Mouse (Mus musculus) MN1 (cell line): ENCODE results near the gene Ubxn2a.
"Not testable (repeated sequence)": the region's sequence is repeated elsewhere in the genome, so short reads cannot be mapped to it uniquely, and the experiment has no call there.

Experiments
- DNase-seq: peaks from one replicate; pipeline ENCODE4 v3.0.0-alpha.2; 2016; ENCODE audit warnings: low spot score

Ubxn2a gene

DNA sequence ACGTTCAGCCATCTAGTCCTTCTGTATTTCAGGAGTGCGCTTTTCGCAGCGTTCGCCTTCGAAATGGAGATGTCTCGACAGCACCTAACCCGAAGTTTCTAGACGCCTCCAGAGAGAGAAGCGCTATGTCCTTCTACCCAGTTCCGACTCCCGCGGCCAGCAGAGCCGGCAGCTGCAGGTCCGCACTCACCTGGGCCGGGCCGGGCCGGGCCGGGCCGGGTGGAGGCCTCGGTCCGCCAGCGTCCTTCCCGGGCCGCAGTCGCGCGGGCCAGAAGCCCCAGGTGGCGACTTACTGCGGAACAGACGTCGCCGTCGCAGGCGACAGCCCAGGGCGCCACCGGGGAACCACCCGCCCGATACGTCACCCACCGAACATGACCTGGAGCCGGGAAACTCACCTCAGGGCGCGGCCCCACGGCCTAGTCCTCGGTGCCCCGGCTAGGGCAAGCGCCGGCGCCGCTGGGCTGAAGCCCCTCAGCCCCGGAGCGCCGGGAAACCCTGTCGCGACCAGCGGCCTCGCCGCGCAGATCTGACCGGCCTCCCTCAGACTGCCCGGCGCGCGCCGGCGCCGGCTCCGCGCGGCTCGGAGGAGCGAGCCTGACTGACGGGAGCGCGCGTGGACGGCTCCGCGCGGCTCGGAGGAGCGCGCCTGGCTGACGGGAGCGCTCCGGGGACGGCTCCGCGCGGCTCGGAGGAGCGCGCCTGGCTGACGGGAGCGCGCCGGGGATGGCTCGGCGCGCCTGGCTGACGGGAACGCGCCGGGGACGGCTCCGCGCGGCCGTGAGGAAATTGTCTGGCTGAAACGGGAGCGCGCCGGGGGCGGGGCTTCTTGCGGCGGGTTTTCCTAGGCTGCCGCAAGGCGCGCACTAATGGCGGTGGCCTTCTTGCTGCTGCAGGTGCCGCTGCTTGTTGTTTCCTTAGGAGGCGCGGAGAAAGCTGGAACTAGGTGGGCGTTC, at the start of gene Ubxn2a:
Gene Ubxn2a, minus strand, starts transcription at position 755 of the 956 bp plus-strand sequence.
- peak; percentile 94 for DNase-seq

DNA sequence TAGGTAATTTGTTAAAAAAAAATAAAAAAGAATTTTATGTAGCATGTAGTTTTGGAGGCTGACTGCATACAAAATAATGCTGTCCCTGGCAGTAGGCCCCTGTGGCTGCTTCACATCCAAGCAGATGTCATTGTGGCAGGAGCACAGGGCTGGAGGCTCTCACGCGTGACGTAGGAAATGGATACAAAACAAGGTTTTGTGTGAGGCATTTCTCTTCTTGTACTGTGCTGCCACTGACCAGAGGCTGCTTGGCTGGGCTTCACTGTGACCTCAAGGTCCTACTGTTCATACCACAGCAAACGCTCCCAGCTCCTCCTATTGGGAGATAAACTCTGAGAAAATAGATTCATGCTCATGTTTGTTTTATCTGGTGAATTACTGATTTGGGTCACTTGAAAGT, 45.7 kb upstream of the Ubxn2a start:
- no peak for DNase-seq

DNA sequence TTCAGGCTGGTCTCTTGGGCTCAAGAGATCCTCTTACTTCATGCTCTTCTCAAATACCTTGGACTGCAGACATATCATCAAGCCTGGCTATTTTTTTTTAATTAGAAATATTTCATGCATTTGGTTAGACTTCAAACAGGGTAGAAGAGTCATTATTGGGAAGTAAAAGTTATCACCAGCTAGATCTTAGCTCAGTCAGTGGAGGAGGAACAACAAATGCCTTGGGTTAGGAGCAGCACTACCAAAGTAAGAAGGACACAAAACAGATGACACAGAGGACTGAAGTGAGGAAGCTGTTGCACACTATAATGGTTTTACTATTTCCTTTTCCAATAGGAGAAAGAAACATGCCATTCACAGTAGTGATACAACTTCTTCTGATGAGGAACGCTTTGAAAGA, 44.8 kb upstream of the Ubxn2a start:
- DNase-seq, result no peak

DNA sequence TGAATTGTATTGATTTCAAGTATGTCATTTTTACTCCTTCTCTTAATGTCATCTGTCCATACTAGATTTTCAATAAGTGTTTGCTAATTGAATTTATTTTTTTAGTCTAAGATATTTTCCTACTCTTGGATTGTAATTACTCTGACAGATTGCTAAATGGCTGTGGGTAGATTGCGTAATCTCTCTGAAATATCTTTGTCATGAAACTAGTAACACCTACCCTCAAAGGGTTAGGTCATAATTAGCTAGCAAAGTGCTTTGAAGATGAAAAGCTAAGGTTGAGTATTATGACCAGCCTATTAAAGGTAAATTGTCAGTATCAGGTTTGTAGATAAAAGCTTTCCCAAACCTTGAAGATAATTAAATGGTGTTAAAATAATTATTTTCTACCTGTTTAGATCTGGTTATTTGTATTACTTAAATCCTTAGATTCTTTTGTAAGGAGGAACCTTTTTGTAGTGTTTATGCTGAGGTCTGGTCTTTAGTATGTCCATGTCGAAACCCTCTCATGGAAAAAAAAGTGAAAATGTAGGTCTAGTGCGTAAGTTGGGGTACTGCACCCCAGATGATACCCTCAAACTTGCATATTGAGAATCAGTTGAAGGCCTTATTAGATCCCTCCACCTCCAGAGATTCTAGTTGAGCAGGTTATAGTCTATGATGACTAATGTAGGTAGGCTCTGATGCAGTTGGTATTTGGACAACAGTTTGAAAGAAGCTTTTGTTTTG, 23.5 kb upstream of the Ubxn2a start:
- DNase-seq, result no peak

DNA sequence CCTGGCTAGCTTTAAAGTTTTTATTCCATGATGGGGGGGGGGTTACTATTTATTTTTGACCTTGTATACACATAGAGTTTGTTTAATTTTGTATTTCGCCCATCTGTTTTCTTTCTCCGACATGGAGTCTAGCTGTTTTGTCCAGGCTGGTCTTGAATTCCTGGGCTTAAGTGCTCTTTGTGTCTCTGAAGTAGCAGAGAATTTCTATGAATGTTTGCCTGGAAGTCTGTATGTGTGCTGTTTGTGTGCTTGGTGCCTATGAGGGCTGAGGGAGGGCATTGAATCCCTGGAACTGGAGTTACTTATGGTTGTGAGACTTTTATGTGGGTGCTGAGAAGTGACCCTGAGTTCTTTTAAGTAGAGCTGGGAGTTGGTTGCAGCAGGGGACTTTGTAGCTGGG, 20.7 kb upstream of the Ubxn2a start:
- no peak for DNase-seq

DNA sequence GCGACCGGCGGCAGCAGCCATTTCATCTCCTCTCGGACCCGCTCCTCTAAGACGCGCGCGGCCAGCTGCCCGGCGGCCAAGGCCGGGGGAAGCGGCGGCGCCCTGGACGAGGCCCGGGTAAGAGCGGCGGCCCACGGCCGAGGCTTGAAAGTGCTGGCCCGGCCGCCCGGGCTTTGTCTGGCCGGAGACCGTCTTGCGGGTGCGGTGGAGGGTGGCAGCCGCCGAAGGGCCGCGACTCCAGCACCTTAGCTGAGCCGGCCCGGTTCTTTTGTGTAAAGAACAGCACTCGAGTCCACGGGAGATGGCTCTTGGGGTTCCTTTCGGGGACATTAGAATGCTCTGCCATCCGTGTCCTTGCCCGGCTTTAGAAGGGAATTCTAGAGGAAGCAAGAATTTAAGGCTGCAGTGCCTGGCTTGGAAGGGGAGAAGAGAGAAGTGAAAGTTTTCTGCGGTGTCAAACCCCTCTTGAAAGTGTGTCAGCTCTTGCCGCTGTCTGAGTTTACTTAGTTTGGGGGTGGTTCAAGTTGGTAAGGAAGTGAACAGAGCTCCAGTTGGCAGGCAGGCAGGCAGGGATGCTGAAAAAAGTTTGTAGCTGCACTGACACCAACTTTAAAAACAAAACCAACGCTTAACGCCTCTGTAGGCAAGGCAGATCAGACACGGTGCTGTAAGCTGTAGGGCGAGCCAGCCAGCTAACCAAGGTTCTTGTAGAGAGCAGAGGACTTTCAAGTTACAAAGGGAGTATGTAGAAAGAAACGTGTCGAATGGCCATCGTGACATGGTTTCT, 10.5 kb upstream of the Ubxn2a start:
- peak; percentile 66 for DNase-seq

DNA sequence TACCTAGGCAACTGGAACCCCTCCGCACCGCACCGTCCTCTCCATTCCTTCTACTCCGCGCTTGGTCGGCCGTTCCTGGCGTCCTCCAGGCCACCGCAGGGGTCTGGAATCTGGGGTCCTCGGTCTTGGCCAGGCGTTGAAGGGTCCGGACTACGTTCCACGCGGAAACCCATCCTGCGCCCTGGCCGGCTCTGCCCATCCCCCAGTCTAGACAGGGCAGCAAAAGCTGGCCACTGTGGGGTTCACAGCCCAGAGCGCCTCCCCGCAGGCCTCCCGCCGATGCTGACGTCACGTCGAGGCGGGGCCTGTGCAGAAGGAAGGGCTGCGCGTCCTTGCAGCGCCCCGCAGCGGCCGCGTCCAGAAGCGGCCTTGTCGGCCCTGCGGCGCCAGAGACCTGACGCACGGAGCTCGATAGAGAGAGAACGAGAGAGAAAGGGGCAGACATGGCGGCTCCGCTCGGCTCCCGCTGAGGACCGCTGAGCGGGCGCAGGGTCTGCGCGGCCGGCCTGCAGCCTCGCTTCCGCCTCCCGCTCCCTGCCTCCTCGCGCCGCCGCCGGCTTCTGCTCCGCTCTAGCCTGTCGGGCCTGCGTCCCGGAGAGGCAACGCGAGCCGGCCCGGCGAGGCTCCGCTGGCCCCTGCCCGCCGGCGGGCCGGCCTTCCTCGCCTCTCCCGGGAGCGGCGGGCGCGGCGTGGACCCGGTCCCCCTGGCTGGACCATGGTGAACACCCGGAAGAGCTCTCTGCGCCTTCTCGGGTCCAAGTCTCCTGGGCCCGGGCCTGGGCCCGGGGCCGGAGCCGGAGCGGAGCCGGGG, 9.7 kb upstream of the Ubxn2a start, which contains the start of gene Atad2b:
Gene Atad2b, plus strand, starts transcription at position 360 of the 811 bp plus-strand sequence.
- DNase-seq, result peak; percentile 97

DNA sequence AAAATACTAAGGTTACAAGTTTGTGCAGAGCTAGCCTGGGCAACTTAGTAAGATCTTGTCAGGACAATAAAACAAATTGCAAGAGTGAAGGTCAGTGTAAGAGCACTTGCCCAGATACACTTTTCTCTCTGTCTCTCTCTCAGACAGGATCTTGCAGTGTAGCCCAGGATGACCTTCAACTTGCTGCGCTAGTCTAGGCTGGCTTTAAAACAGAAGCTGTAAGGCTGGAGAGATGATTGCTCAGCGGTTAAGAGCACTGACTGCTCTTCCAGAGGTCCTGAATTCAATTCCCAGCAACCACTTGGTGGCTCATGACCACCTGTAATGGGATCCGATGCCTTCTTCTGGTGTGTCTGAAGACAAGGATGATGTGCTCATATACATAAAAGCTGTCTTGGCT, 7.4 kb upstream of the Ubxn2a start:
- DNase-seq, result no peak

DNA sequence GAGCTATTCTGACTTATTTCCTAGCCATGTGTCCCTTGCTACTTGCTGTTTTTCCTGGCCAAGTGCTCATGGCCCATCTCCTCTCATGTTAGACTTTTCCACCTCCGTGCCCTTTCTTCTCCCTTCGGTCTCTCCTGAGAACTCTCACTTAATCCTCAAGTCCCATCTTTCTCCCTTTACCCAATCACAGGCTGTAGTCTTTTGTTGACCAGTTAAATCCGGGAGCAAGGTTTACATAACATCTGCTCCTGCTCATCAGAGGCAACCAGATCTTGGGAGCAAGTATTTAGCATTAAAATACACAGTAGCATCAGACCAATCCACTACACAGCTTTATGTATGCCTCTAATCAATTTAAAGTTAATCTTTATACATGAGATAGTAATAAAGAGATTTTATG, 6.9 kb upstream of the Ubxn2a start:
- DNase-seq, result no peak

DNA sequence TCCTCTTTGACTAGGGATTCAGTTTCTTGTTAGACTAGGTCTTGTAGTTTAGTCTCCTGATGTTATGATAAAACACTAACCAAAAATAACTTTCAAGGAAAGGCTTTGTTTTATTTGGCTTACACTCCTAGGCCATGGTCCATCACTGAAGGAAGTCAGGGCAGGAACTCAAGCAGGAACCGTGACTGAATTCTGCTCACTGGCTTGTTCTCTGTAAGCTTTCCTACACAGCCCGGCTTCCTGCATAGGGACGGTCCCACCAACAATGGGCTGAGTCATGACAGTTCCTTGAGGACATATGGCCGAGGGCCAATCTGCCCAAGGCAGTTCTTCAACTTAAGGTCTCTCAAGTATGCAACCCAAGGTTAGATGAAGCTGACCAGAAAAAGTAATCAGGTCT, 4.2 kb upstream of the Ubxn2a start:
- DNase-seq, result no peak

DNA sequence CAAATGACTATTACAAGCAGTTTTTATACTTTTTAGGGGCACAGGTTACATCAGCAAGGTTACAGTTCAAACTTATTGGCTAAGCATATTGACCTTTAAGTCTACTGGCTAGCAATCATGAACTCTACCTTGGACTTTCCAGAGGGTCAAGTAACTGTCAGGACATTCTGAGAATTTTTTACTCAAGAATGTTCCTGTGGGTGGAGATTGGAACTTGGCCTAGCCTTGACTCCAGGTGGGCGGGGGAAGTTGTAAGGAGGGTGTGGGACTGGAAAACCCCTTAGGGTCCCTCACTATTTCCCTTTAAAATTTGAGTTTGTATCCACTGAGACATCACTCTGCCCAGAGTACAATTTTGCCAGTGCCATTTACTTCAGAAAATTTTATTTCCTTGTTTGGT, 3.0 kb upstream of the Ubxn2a start:
- DNase-seq, result not testable (repeated sequence)

DNA sequence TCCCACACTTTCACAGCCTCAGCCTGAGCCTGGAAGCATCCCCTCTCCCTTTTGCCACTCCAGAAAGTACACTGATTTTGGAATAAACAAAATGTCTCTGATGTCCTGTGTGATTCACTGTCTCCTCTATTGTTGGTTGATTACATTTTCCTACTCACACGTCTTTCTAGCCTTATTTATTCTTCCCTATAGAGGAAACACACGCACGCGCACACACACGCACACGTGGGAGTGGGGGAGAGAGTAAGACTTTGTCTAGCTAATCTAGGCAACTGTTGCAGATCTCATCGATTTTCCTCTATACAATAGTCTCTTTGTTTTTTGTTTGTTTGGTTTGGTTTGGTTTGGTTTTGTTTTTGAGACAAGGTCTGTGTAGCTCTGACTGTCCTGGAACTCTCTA, 886 bp upstream of the Ubxn2a start:
- no peak for DNase-seq

DNA sequence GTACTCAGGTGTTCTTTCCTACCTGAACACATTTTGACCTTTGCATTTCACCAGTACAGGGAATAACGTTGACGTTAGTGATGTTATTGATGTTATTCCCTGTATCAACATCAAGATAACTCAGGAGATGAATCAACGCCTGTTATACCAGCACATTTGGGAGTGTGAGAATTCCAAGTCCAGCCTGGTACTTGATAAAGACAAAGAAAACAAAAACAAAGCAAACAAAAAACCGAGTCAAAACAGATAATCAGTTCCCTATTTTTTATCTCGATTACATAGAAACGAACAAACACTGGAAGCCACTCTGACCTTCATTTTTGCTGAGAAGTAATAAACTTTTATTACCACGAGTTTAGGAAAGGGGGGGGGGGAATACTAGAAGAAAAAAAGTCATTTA, 1.0 kb downstream of the Ubxn2a start:
- no peak for DNase-seq

DNA sequence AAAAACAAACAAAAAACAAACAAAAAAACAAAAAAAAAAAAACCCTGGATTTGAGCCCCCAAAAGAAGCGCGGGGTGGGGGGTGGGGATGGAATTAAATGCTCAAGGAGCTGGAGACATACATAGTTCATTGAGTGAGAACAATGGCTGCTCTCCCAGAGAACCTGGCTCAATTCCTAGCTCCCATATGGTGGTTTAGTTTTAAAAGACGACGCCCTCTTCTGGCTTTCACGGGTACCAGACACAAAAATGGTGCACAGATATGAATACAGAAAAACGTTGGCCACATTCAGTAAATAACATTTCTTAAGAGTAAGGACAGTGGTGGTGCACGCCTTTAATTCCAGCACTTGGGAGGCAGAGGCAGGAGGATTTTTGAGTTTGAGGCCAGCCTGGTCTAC, 1.6 kb downstream of the Ubxn2a start:
- peak; percentile 32 for DNase-seq

DNA sequence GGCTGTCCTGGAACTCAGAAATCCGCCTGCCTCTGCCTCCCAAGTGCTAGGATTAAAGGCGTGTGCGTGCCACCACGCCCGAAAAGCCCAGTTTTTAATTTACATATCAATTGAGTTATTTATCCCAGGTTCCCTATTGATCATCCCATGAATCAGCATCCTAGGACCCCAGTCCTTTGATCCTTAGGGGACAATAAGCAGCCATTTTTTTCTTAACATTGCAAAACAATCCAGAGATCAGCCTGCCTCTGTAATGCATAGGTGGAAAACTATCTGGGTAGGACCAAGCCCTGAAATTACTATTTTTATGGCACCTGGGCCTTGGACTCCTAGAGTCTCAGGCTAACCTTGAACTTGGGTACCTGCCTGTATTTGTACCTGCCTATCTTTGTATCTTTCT, 9.5 kb downstream of the Ubxn2a start:
- no peak for DNase-seq

DNA sequence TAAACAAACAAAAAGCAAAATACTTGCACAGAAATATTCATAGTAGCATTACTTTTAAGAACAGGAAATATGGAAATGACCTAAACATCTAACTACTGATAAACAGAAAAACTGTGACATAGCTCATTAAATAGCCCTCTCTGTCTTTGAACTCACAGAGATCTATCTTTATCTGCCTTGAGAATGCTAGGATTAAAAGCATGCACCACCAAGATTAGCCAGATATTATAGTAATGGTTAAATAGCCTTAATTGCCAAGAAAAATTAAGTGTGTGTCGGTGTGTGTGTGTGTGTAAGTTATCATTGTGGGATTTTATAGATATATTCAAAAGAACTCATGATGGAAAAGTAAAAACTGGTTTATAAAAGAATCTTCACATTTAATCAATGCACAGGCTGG, 17.6 kb downstream of the Ubxn2a start:
- DNase-seq, result no peak

DNA sequence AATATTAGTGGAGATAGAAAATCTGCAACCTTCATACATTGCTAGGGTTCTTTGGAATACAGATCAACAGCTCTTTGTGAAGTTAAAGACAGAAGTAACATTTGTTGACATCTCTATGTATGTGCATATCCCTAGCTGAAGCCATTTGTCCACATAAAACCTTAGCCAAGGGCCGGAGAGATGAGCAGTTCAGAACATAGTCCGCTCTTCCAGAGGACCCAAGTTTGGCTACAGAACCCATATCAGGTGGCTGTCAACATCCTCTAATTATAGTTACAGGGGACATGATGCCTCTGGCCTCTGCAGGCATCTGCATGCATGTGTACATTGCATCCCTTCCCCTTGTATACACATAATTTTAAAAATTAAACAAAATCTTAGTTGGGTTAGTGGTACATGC, 18.3 kb downstream of the Ubxn2a start:
- DNase-seq, result no peak

DNA sequence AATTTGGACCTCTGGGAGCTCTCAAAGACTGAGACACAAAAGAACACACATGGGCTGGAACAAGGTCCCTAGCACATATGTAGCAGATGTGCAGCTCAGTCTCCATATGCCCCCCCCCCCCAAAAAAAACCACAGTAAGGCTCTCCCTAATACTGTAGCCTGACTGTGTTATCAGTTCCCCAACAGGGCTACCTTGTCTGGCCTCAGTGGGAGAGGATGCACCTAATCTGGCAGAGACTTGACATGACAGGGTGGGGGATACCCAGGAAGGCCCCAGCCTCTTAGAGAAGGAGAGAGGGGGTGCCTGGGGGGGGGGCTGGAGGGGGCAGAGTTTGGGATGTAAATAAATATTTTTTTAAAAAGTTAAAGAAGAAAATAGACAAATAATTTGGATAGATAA, 18.8 kb downstream of the Ubxn2a start:
- no peak for DNase-seq

DNA sequence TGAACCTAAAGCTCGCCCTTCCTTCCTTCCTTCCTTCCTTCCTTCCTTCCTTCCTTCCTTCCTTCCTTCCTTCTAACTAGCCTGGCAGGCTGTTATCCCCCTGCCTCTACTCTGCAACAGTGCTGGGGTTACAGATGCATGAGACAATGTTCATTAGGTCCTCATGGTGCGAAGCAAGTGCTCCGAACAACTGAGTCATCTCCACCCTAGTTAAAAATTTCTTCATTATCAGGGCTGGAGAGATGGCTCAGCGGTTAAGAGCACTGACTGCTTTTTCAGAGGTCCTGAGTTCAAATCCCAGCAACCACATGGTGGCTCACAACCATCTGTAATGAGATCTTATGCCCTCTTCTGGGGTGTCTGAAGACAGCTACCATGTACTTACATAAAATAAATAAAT, 20.9 kb downstream of the Ubxn2a start:
- not testable (repeated sequence) for DNase-seq

DNA sequence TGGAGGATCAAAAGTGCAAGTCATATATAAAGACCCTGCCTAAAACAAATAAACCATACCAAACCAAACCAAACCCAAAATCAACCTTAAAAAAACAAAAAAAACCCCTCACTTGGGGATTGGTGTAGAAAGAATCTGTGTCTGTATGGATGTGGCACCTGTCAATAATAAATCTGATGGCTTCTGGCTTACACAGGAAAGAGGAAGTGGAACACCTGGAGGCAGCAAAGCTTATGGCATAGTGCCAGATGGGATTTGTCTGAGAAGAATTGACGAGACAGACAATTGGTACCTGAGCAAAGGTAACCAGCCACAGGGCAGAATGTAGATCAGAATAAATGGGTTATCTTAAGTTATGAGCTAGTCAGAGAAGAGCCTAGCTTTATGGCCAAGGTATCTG, 22.4 kb downstream of the Ubxn2a start:
- DNase-seq, result no peak

DNA sequence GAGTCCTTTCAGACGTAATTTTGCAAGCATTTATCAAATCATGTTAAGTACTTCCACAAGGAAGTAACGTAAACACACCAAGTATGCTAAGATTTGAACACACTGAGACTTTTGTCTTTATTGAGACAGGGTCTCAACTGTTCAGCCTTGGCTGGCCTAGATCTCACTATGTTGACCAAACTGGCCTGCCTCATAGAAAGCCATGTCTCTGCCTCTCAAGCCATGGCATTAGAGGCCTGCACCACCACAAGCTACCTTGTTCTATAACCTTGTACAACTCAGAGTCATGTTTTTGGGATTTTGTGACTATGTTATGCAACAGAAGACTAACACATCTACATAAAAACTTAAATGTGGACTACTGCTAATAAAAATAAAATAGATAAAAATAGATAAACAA, 25.4 kb downstream of the Ubxn2a start:
- DNase-seq, result no peak

DNA sequence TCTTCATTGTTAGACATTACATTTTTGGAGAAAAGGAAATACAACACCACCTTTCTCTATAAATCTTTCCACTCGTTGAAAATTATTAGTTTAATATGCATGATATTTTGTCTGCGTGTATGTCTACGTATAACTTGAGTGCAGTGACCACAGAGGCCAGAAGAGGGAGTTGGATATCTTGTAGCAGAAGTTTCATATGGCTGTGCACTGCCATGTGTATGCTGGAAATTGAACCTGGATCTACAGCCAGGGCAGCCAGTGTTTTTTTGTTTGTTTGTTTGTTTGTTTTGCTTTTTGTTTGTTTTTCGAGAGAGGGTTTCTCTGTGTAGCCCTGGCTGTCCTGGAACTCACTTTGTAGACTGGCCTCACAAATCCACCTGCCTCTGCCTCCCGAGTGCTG, 28.5 kb downstream of the Ubxn2a start:
- DNase-seq, result no peak
